ENCODE assay signal across 7 mouse cellular contexts in genomic region chr5:146303470-146303869, GRCm38 (mm10).
DNase-seq lines count a peak whose midpoint lies in the region; ATAC-seq and TF ChIP-seq lines count a peak whose summit lies in the region.

No protein-coding gene starts in this region.

- TF ChIP-seq POLR2A in ES-Bruce4 (IDR thresholded peaks at IDR 0.05; ENCODE audit: insufficient read depth, low read length), result no peak
- no peak for TF ChIP-seq POLR2A in cortical plate, adult 2 months (IDR thresholded peaks at IDR 0.05; ENCODE audit: extremely low read depth, insufficient read depth, low read length)

- H3K9ac ChIP-seq in ES-Bruce4 (ENCODE audit: low read depth, poor library complexity, severe bottlenecking), result no peak overlapping the region
- H3K9ac ChIP-seq in lung, embryonic 14.5 days, result no peak overlapping the region

- H3K36me3 ChIP-seq in ES-Bruce4 (ENCODE audit: control insufficient read depth, insufficient read depth, low read length, poor library complexity, severe bottlenecking), result peaks cover 16% of the 10 kb centered on the region
- H3K36me3 ChIP-seq in lung, embryonic 14.5 days (ENCODE audit: insufficient read depth), result peaks cover 43% of the 10 kb centered on the region

- H3K4me2 ChIP-seq in lung, embryonic 14.5 days, result no peak overlapping the region

- TF ChIP-seq CTCF in ES-Bruce4 (IDR thresholded peaks at IDR 0.05; ENCODE audit: low read depth, low read length), result peak; percentile 55
- peak; percentile 63 for TF ChIP-seq CTCF in cortical plate, adult 2 months (IDR thresholded peaks at IDR 0.05; ENCODE audit: extremely low read depth, insufficient read depth, low read length)
- peak; percentile 82 for TF ChIP-seq CTCF in lung, embryonic 14.5 days (IDR thresholded peaks at IDR 0.05; ENCODE audit: low read depth)

- WGBS in lung, embryonic 14.5 days, result 83% methylated on average over 5 of the region's 5 CpGs

- H3K27ac ChIP-seq in ES-Bruce4 (ENCODE audit: insufficient read depth, low read length), result no peak overlapping the region
- no peak overlapping the region for H3K27ac ChIP-seq in cortical plate, adult 2 months (ENCODE audit: insufficient read depth, low read length)
- H3K27ac ChIP-seq in lung, embryonic 14.5 days (ENCODE audit: low read depth), result no peak overlapping the region

- peak; percentile 69 for DNase-seq in adipocyte (ENCODE audit: low spot score)
- peak; percentile 48 for DNase-seq in gastrocnemius, postnatal 25 days
- DNase-seq in kidney, postnatal 36 days, result peak; percentile 74 to 90
- peak; percentile 77 for DNase-seq in lung, embryonic 14.5 days
- peak; percentile 67 for DNase-seq in right cerebral cortex, postnatal 4 days

- no peak for TF ChIP-seq EP300 in ES-Bruce4 (IDR thresholded peaks at IDR 0.05; ENCODE audit: insufficient read depth, low read depth, low read length)

- no peak overlapping the region for H3K4me3 ChIP-seq in ES-Bruce4 (ENCODE audit: low read depth, low read length)
- H3K4me3 ChIP-seq in cortical plate, adult 2 months (ENCODE audit: insufficient read depth, low read length), result no peak overlapping the region
- no peak overlapping the region for H3K4me3 ChIP-seq in lung, embryonic 14.5 days (ENCODE audit: low read depth, low read length)

- no peaks in the 10 kb centered on the region for H3K9me3 ChIP-seq in ES-Bruce4 (replicated peaks; ENCODE audit: control insufficient read depth, insufficient read depth, low read length, poor library complexity, severe bottlenecking)
- no peaks in the 10 kb centered on the region for H3K9me3 ChIP-seq in lung, embryonic 14.5 days (ENCODE audit: low read depth, low read length)

- no peaks in the 10 kb centered on the region for H3K27me3 ChIP-seq in ES-Bruce4 (ENCODE audit: control insufficient read depth, insufficient read depth, low read length, poor library complexity, severe bottlenecking)
- H3K27me3 ChIP-seq in lung, embryonic 14.5 days (ENCODE audit: insufficient read depth, low read length), result no peaks in the 10 kb centered on the region

- ATAC-seq in lung, embryonic 14.5 days (ENCODE audit: insufficient read depth), result no peak; the same call in 1 of the 2 replicates

- no peaks in the 10 kb centered on the region for H3K4me1 ChIP-seq in ES-Bruce4 (ENCODE audit: control insufficient read depth, insufficient read depth, low read length)
- H3K4me1 ChIP-seq in cortical plate, adult 2 months (ENCODE audit: control insufficient read depth, insufficient read depth, low read length), result no peaks in the 10 kb centered on the region
- no peaks in the 10 kb centered on the region for H3K4me1 ChIP-seq in lung, embryonic 14.5 days (ENCODE audit: insufficient read depth)
